Mouse (Mus musculus): ENCODE results near the gene Pex14.
A peak's percentile ranks its signal among the peaks of the same experiment; 100 is the strongest.

- TF ChIP-seq CTCF (IDR thresholded peaks at IDR 0.05; ENCODE audit: extremely low read depth, insufficient read length, insufficient replicate concordance, low read depth, low read length) (peak; percentile 42; the same call in 1 of the 2 replicates), POLR2A (IDR thresholded peaks at IDR 0.05; ENCODE audit: low read depth, low read length) (no peak)
These were observed 32.8 kb downstream of the Pex14 start for GRCm38 (mm10) chr4:149066672-149067551.
